8 mouse cellular contexts compared by ENCODE assay signal in genomic region chr15:102202971-102203834, GRCm38 (mm10). TPM values are rescaled to one million over a fixed set of nuclear protein-coding genes. Genes with fewer than 3 reads are reported as not detected.
DNase-seq lines count a peak whose midpoint lies in the region; ATAC-seq lines count a peak whose summit lies in the region.

Gene Zfp740, plus strand, starts transcription at chr15:102203249.

- intact Hi-C loops in left cerebral cortex, postnatal 14 days (cut with DNase I), result no loop called here

- H3K9ac ChIP-seq in intestine, embryonic 14.5 days (ENCODE audit: low read length), result peak within 1 kb of the TSS; percentile 95

- H3K4me2 ChIP-seq in intestine, embryonic 14.5 days (ENCODE audit: low read length), result peak within 1 kb of the TSS; percentile 59

- peak within 1 kb of the TSS; percentile 99 for H3K27ac ChIP-seq in intestine, embryonic 14.5 days (ENCODE audit: low read depth)

- H3K9me3 ChIP-seq in intestine, embryonic 14.5 days (ENCODE audit: control insufficient read depth, low read length), result no peaks in the 10 kb centered on the region

- H3K4me1 ChIP-seq in intestine, embryonic 14.5 days (replicated peaks; ENCODE audit: control insufficient read depth, insufficient read depth, low read length), result peaks cover 24% of the 10 kb centered on the region

- ATAC-seq in intestine, embryonic 14.5 days (replicated peaks; ENCODE audit: low FRiP score, low TSS enrichment, low read depth), result peak; percentile 96

- peak within 1 kb of the TSS; percentile 90 for H3K4me3 ChIP-seq in intestine, embryonic 14.5 days (ENCODE audit: low read depth, low read length)

- DNase-seq in adrenal gland, adult (ENCODE audit: inconsistent age in 2 of 2, low spot score in 1 of 2), result peak; percentile 98 to 99
- DNase-seq in embryo, embryonic 10.5 days (ENCODE audit: low spot score), result peak; percentile 96
- peak; percentile 99 for DNase-seq in gastrocnemius, postnatal 25 days
- peak; percentile 96 for DNase-seq in intestine, embryonic 14.5 days (ENCODE audit: low spot score)
- peak; percentile 95 for DNase-seq in left cerebral cortex, postnatal 14 days (ENCODE audit: low spot score in 2 of 2)
- DNase-seq in mesoderm, embryonic 11.5 days (ENCODE audit: low read depth, low spot score), result peak; percentile 97
- peak; percentile 91 to 94 for DNase-seq in right cerebral cortex, postnatal 36 days (ENCODE audit: low spot score in 2 of 2)
- DNase-seq in yolk sac, embryonic 10.5 days (ENCODE audit: low spot score), result peak; percentile 97

- under 1% methylated on average over 54 of the region's 68 CpGs for WGBS in intestine, embryonic 14.5 days

- no peaks in the 10 kb centered on the region for H3K27me3 ChIP-seq in intestine, embryonic 14.5 days (replicated peaks; ENCODE audit: control insufficient read depth, insufficient read depth, low read length)

- peaks cover 24% of the 10 kb centered on the region for H3K36me3 ChIP-seq in intestine, embryonic 14.5 days (ENCODE audit: control insufficient read depth, insufficient read depth, low read length)

RNA-seq across cellular contexts. Expression of gene Zfp740, which starts in this region (rescaled TPM):
- total RNA-seq in gastrocnemius, postnatal 25 days (2021), result 10 to 100 TPM; 25.5 to 25.6 TPM
- polyA plus RNA-seq in intestine, embryonic 14.5 days (2014; fragmentation: Nextera tagmentation; extraction: Ambion mirVana), result 47.0 and 55.3 TPM in 2 replicates
- 10 to 100 TPM; 55.2 to 61.6 TPM for total RNA-seq in left cerebral cortex, postnatal 14 days (2021)

Comparison
In these comparisons a context has a peak if more than half of its experiments do, and no peak if none do; other contexts are left out.
1. Peak in every context shown above with its lines: DNase-seq, ATAC-seq, H3K4me3 ChIP-seq and H3K27ac ChIP-seq.